Mouse (Mus musculus): Measurements from ENCODE around the gene Dcbld2. TPM values are rescaled to one million over a fixed set of nuclear protein-coding genes. Genes with fewer than 3 reads are reported as not detected.
"Not testable (repeated sequence)": the region's sequence is repeated elsewhere in the genome, so short reads cannot be mapped to it uniquely, and the experiment has no call there.

Gene Dcbld2
- total RNA-seq, 2 experiments from 2014 or later = 17.8 to 19.2 TPM

GRCm38 (mm10) chr16:58446281-58447259 is 38.3 kb downstream of the Dcbld2 start:
- intact Hi-C loops (cut with DNase I) = no loop called here
- DNase-seq (ENCODE audit: low spot score) = no peak

- DNase-seq (ENCODE audit: low spot score) = no peak
- intact Hi-C loops (cut with DNase I) = no loop called here
Measured at GRCm38 (mm10) chr16:58449073-58449472, 40.8 kb downstream of the Dcbld2 start.

GRCm38 (mm10) chr16:58450648-58451047 is 42.4 kb downstream of the Dcbld2 start:
- DNase-seq (ENCODE audit: low spot score) = no peak
- intact Hi-C loops (cut with DNase I) = loop anchor here (1.0 to 5.0 kb wide), 4 partner anchors 38 to 302 kb away; no protein-coding TSS in a partner anchor

- intact Hi-C loops (cut with DNase I) = loop anchor here (1.0 to 5.0 kb wide), 4 partner anchors 39 to 301 kb away; no protein-coding TSS in a partner anchor
- no peak for DNase-seq (ENCODE audit: low spot score)
Measured at GRCm38 (mm10) chr16:58451647-58452046, 43.4 kb downstream of the Dcbld2 start.

GRCm38 (mm10) chr16:58453138-58453537 is 44.9 kb downstream of the Dcbld2 start:
- intact Hi-C loops (cut with DNase I) = loop anchor here (5.0 kb wide), 3 partner anchors 41 to 299 kb away; no protein-coding TSS in a partner anchor
- peak; percentile 23 for DNase-seq (ENCODE audit: low spot score)

- no peak for DNase-seq (ENCODE audit: low spot score)
- intact Hi-C loops (cut with DNase I) = loop anchor here (2.0 to 5.0 kb wide), 4 partner anchors 42 to 298 kb away; no protein-coding TSS in a partner anchor
Measured at GRCm38 (mm10) chr16:58453820-58454219, 45.6 kb downstream of the Dcbld2 start.

GRCm38 (mm10) chr16:58454617-58455016 is 46.4 kb downstream of the Dcbld2 start:
- intact Hi-C loops (cut with DNase I) = loop anchor here (2.0 to 5.0 kb wide), 4 partner anchors 42 to 298 kb away; no protein-coding TSS in a partner anchor
- DNase-seq (ENCODE audit: low spot score) = no peak

GRCm38 (mm10) chr16:58455118-58455517 is 46.9 kb downstream of the Dcbld2 start:
- no peak for DNase-seq (ENCODE audit: low spot score)
- intact Hi-C loops (cut with DNase I) = loop anchor here (2.0 kb wide), 1 partner anchor 168 kb away; no protein-coding TSS in a partner anchor

- intact Hi-C loops (cut with DNase I) = no loop called here
- DNase-seq (ENCODE audit: low spot score) = no peak
Measured at GRCm38 (mm10) chr16:58456445-58456844, 48.2 kb downstream of the Dcbld2 start.

GRCm38 (mm10) chr16:58456991-58457390 is 48.7 kb downstream of the Dcbld2 start:
- no peak for DNase-seq (ENCODE audit: low spot score)
- intact Hi-C loops (cut with DNase I) = no loop called here

GRCm38 (mm10) chr16:58459966-58460365 is 51.7 kb downstream of the Dcbld2 start:
- DNase-seq (ENCODE audit: low spot score) = not testable (repeated sequence)
- intact Hi-C loops (cut with DNase I) = loop anchor here (2.0 kb wide), 1 partner anchor 51 kb away; no protein-coding TSS in a partner anchor

- no peak for DNase-seq (ENCODE audit: low spot score)
- intact Hi-C loops (cut with DNase I) = loop anchor here (2.0 kb wide), 1 partner anchor 50 kb away; no protein-coding TSS in a partner anchor
Measured at GRCm38 (mm10) chr16:58460386-58460785, 52.1 kb downstream of the Dcbld2 start.

- intact Hi-C loops (cut with DNase I) = loop anchor here (2.0 kb wide), 2 partner anchors 49 to 163 kb away; no protein-coding TSS in a partner anchor
- DNase-seq (ENCODE audit: low spot score) = no peak
Measured at GRCm38 (mm10) chr16:58461856-58462518, 53.7 kb downstream of the Dcbld2 start.

- intact Hi-C loops (cut with DNase I) = loop anchor here (2.0 kb wide), 1 partner anchor 162 kb away; no protein-coding TSS in a partner anchor
- DNase-seq (ENCODE audit: low spot score) = no peak
Measured at GRCm38 (mm10) chr16:58462519-58462918, 54.3 kb downstream of the Dcbld2 start.

GRCm38 (mm10) chr16:58464051-58464450 is 55.8 kb downstream of the Dcbld2 start:
- DNase-seq (ENCODE audit: low spot score) = no peak
- intact Hi-C loops (cut with DNase I) = no loop called here

- DNase-seq (ENCODE audit: low spot score) = no peak
- intact Hi-C loops (cut with DNase I) = no loop called here
Measured at GRCm38 (mm10) chr16:58465412-58465811, 57.2 kb downstream of the Dcbld2 start.

GRCm38 (mm10) chr16:58470061-58470460 is 61.8 kb downstream of the Dcbld2 start:
- DNase-seq (ENCODE audit: low spot score) = no peak
- intact Hi-C loops (cut with DNase I) = no loop called here

- no peak for DNase-seq (ENCODE audit: low spot score)
- intact Hi-C loops (cut with DNase I) = no loop called here
Measured at GRCm38 (mm10) chr16:58470841-58471240, 62.6 kb downstream of the Dcbld2 start.

- DNase-seq (ENCODE audit: low spot score) = no peak
- intact Hi-C loops (cut with DNase I) = no loop called here
Measured at GRCm38 (mm10) chr16:58474875-58475274, 66.6 kb downstream of the Dcbld2 start.

- intact Hi-C loops (cut with DNase I) = no loop called here
- DNase-seq (ENCODE audit: low spot score) = no peak
Measured at GRCm38 (mm10) chr16:58475544-58476154, 67.4 kb downstream of the Dcbld2 start.

Data from heart, postnatal 25 days (tissue).